Mouse (Mus musculus) CH12.LX (cell line): ENCODE measurements at regions not wholly inside any gene's neighbourhood (a gene's known extent, or its start where the extent isn't known, plus 50 kb on each side); places are given as distances from the start of the nearest gene placed in this dataset.

ENCODE experiments used
- CTCF ChIP-seq, 2 experiments: IDR thresholded peaks in 1 of 2; conservative IDR thresholded peaks in 1 of 2; 2 replicates each; pipeline ENCODE4 v1.5.1; 2011 to 2012; ENCODE audit warnings: low read depth in 2 of 2, low read length in 2 of 2, improper control_type of control experiment in 1 of 2, inconsistent platforms in 1 of 2, mild to moderate bottlenecking in 1 of 2, moderate library complexity in 1 of 2
- E2F4 ChIP-seq: IDR thresholded peaks from 2 replicates; pipeline ENCODE4 v1.6.1; 2011; ENCODE audit warnings: low read depth, low read length, improper control_type of control experiment; ENCODE audit not compliant: insufficient replicate concordance
- EP300 ChIP-seq: IDR thresholded peaks from 2 replicates; pipeline ENCODE4 v1.6.1; 2011; ENCODE audit warnings: low read length, improper control_type of control experiment
- GABPA ChIP-seq: IDR thresholded peaks from 2 replicates; pipeline ENCODE4 v1.6.1; 2012; ENCODE audit warnings: low read depth, low read length, improper control_type of control experiment, inconsistent platforms; ENCODE audit not compliant: insufficient replicate concordance
- MAFK ChIP-seq: IDR thresholded peaks from 2 replicates; pipeline ENCODE4 v1.6.1; 2011; ENCODE audit warnings: low read length, improper control_type of control experiment; ENCODE audit not compliant: insufficient replicate concordance
- MAX ChIP-seq: IDR thresholded peaks from 2 replicates; pipeline ENCODE4 v1.6.1; 2011; ENCODE audit warnings: low read length, improper control_type of control experiment
- POLR2A ChIP-seq: IDR thresholded peaks from 2 replicates; pipeline ENCODE4 v1.6.1; 2011; ENCODE audit warnings: low read depth, mild to moderate bottlenecking, improper control_type of control experiment, low read length
- POLR2AphosphoS2 ChIP-seq: IDR thresholded peaks from 2 replicates; pipeline ENCODE4 v1.6.1; 2011; ENCODE audit warnings: low read depth, low read length, improper control_type of control experiment
- SMC3 ChIP-seq: IDR thresholded peaks from 2 replicates; pipeline ENCODE4 v1.6.1; 2011; ENCODE audit warnings: low read depth, low read length, improper control_type of control experiment
- USF2 ChIP-seq: conservative IDR thresholded peaks from 2 replicates; pipeline ENCODE4 v1.6.1; 2011; ENCODE audit warnings: low read depth, low read length, improper control_type of control experiment
- ZC3H11A ChIP-seq: IDR thresholded peaks from 2 replicates; pipeline ENCODE4 v1.6.1; 2012; ENCODE audit warnings: low read depth, mild to moderate bottlenecking, inconsistent platforms, low read length, improper control_type of control experiment
- ZKSCAN1 ChIP-seq: IDR thresholded peaks from 2 replicates; pipeline ENCODE4 v1.6.1; 2012; ENCODE audit warnings: low read depth, inconsistent platforms, low read length, improper control_type of control experiment, borderline replicate concordance
- ZNF384 ChIP-seq: IDR thresholded peaks from 2 replicates; pipeline ENCODE4 v1.6.1; 2012; ENCODE audit warnings: low read depth, low read length, improper control_type of control experiment, inconsistent platforms

DNA sequence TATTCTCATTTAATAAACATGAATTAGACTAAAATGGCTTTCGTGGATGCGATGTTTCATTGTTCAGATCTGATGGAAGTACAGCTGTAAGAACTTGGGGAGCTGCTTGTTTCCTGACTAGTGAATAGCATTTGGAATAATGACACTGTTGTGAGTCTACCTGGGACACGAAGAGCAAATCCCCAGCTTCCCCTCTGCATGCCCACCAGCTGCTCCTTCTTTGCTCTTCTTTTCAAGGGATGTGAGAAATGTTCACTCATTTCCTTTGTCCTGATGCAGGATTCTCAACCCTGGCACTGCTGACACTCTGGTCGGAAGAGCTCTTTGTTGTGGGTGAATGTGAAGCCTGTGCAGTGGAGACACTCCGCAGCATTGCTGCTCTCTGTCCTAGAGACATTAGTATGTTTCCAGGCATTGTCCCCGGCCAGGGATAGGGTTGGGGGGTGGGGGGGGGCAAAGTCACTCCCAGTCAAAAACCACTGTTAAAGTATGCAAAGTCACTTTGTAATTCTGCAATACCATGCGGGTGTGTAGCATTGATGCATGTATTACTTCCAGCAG is 334.1 kb downstream of the Mex3b start:
- TF ChIP-seq USF2 (no peak), EP300 (no peak), POLR2A (no peak), CTCF (conservative IDR thresholded peaks at IDR 0.05 in 1 of 2, IDR thresholded peaks at IDR 0.05 in 1 of 2; ENCODE audit: low read depth in 2 of 2, low read length in 2 of 2) (no peak), SMC3 (no peak), ZNF384 (no peak), GABPA (no peak), MAX (no peak), MAFK (no peak), POLR2AphosphoS2 (no peak), ZC3H11A (no peak), ZKSCAN1 (no peak), E2F4 (no peak)
